Mouse (Mus musculus): ENCODE data around the gene Mrpl10. TPM values are rescaled to one million over a fixed set of nuclear protein-coding genes. Genes with fewer than 3 reads are reported as not detected.

Mrpl10 gene
- polyA plus RNA-seq, 1 experiment = 57.6 TPM

- H3K27ac ChIP-seq (ENCODE audit: insufficient read depth, low read length) = no peak overlapping the region
- DNase-seq (ENCODE audit: low read depth in 1 of 2, low spot score in 2 of 2) = peak in 1 of 2 experiments; percentile 12
Observed at GRCm38 (mm10) chr11:96997380-96997956, 43.9 kb upstream of the Mrpl10 start.

GRCm38 (mm10) chr11:97003170-97003569, 38.2 kb upstream of the Mrpl10 start:
- 58% methylated on average over 5 of the region's 5 CpGs for WGBS
- Histone ChIP-seq H3K4me1 (ENCODE audit: control insufficient read depth, insufficient read depth, insufficient read length) (no peaks in the 10 kb centered on the region), H3K36me3 (ENCODE audit: control insufficient read depth, insufficient read depth, low read length) (no peaks in the 10 kb centered on the region), H3K4me3 (ENCODE audit: extremely low read depth, insufficient read depth, insufficient read length) (no peak overlapping the region), H3K27me3 (ENCODE audit: control insufficient read depth, insufficient read depth, low read length) (no peaks in the 10 kb centered on the region), H3K27ac (ENCODE audit: insufficient read depth, low read length) (no peak overlapping the region)
- no peak for DNase-seq (ENCODE audit: low read depth in 1 of 2, low spot score in 2 of 2)
- TF ChIP-seq POLR2A (IDR thresholded peaks at IDR 0.05; ENCODE audit: low read depth, low read length) = no peak

More at GRCm38 (mm10) chr11:96997380-96997956, 43.9 kb upstream of the Mrpl10 start:
- TF ChIP-seq POLR2A (IDR thresholded peaks at IDR 0.05; ENCODE audit: low read depth, low read length) (no peak), CTCF (IDR thresholded peaks at IDR 0.05; ENCODE audit: extremely low read depth, insufficient read depth, insufficient read length, insufficient replicate concordance) (no peak)
- Histone ChIP-seq H3K4me1 (ENCODE audit: control insufficient read depth, insufficient read depth, insufficient read length) (peaks cover 23% of the 10 kb centered on the region), H3K36me3 (ENCODE audit: control insufficient read depth, insufficient read depth, low read length) (no peaks in the 10 kb centered on the region), H3K4me3 (ENCODE audit: extremely low read depth, insufficient read depth, insufficient read length) (no peak overlapping the region), H3K27me3 (ENCODE audit: control insufficient read depth, insufficient read depth, low read length) (no peaks in the 10 kb centered on the region)
- WGBS = 46% methylated on average over 30 of the region's 30 CpGs

GRCm38 (mm10) chr11:97007093-97007794, 34.1 kb upstream of the Mrpl10 start:
- no peak overlapping the region; the same call in 1 of the 2 replicates for H3K27ac ChIP-seq (ENCODE audit: insufficient read depth, low read length)
- H3K4me1 ChIP-seq (ENCODE audit: control insufficient read depth, insufficient read depth, insufficient read length) = no peaks in the 10 kb centered on the region
- 70% methylated on average over 9 of the region's 9 CpGs for WGBS
- H3K27me3 ChIP-seq (ENCODE audit: control insufficient read depth, insufficient read depth, low read length) = peaks cover 1% of the 10 kb centered on the region; the same call in 1 of the 2 replicates
- no peaks in the 10 kb centered on the region for H3K36me3 ChIP-seq (ENCODE audit: control insufficient read depth, insufficient read depth, low read length)
- no peak for TF ChIP-seq POLR2A (IDR thresholded peaks at IDR 0.05; ENCODE audit: low read depth, low read length)
- no peak for TF ChIP-seq CTCF (IDR thresholded peaks at IDR 0.05; ENCODE audit: extremely low read depth, insufficient read depth, insufficient read length, insufficient replicate concordance)
- no peak overlapping the region for H3K4me3 ChIP-seq (ENCODE audit: extremely low read depth, insufficient read depth, insufficient read length)
- no peak for DNase-seq (ENCODE audit: low read depth in 1 of 2, low spot score in 2 of 2)

- no peak for DNase-seq (ENCODE audit: low read depth in 1 of 2, low spot score in 2 of 2)
- no peak overlapping the region for H3K27ac ChIP-seq (ENCODE audit: insufficient read depth, low read length)
- no peaks in the 10 kb centered on the region for H3K4me1 ChIP-seq (ENCODE audit: control insufficient read depth, insufficient read depth, insufficient read length)
- WGBS = 72% methylated on average over 8 of the region's 8 CpGs
- no peaks in the 10 kb centered on the region for H3K36me3 ChIP-seq (ENCODE audit: control insufficient read depth, insufficient read depth, low read length)
- H3K27me3 ChIP-seq (ENCODE audit: control insufficient read depth, insufficient read depth, low read length) = peaks cover 1% of the 10 kb centered on the region; the same call in 1 of the 2 replicates
- no peak overlapping the region for H3K4me3 ChIP-seq (ENCODE audit: extremely low read depth, insufficient read depth, insufficient read length)
- TF ChIP-seq CTCF (IDR thresholded peaks at IDR 0.05; ENCODE audit: extremely low read depth, insufficient read depth, insufficient read length, insufficient replicate concordance) (no peak), POLR2A (IDR thresholded peaks at IDR 0.05; ENCODE audit: low read depth, low read length) (no peak)
Observed at GRCm38 (mm10) chr11:97009198-97009790, 32.1 kb upstream of the Mrpl10 start.

DNA sequence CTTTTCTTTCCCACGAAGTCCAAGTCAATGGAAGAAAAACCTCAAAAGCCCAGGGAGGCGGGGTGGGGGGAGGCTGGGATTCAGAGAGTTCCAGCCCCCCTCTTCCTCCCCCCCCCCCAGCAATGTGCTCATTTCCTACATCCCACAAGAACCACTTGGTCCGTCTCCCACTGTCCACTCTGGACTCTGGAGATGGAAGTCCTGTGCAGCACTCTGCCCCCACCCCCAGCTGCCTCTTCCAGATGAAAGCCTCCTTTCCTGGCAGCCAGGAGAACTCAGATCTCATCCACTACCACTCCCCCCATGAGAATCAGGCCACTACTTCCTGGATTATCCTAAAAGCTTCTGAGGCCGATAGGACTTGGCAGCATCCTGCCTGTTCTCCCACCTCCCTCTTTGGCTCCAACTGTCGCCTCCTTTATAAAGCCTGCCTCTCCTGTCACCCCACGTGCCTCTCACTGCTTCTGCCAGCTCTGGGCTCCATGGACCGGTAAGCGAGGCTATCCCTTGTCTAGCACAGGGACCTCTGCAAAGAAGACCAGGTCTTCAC, 28.2 kb upstream of the Mrpl10 start, which contains the start of gene Sp6:
Sp6 (plus strand) TSS at position 274 of the 550 bp plus-strand sequence.
- TF ChIP-seq POLR2A (IDR thresholded peaks at IDR 0.05; ENCODE audit: low read depth, low read length) (no peak), CTCF (IDR thresholded peaks at IDR 0.05; ENCODE audit: extremely low read depth, insufficient read depth, insufficient read length, insufficient replicate concordance) (no peak)
- H3K4me3 ChIP-seq (ENCODE audit: extremely low read depth, insufficient read depth, insufficient read length) = no peak within 1 kb of the TSS
- peaks cover 10% of the 10 kb centered on the region for H3K27me3 ChIP-seq (ENCODE audit: control insufficient read depth, insufficient read depth, low read length)
- H3K36me3 ChIP-seq (ENCODE audit: control insufficient read depth, insufficient read depth, low read length) = no peaks in the 10 kb centered on the region
- no peak within 1 kb of the TSS for H3K27ac ChIP-seq (ENCODE audit: insufficient read depth, low read length)
- WGBS = 67% methylated on average over 8 of the region's 8 CpGs
- no peak for DNase-seq (ENCODE audit: low read depth in 1 of 2, low spot score in 2 of 2)
- H3K4me1 ChIP-seq (ENCODE audit: control insufficient read depth, insufficient read depth, insufficient read length) = peaks cover under 1% of the 10 kb centered on the region; the same call in 1 of the 2 replicates

- Histone ChIP-seq H3K27me3 (ENCODE audit: control insufficient read depth, insufficient read depth, low read length) (peaks cover 30% of the 10 kb centered on the region), H3K4me1 (ENCODE audit: control insufficient read depth, insufficient read depth, insufficient read length) (peaks cover 17% of the 10 kb centered on the region), H3K27ac (ENCODE audit: insufficient read depth, low read length) (no peak overlapping the region), H3K4me3 (ENCODE audit: extremely low read depth, insufficient read depth, insufficient read length) (no peak overlapping the region), H3K36me3 (ENCODE audit: control insufficient read depth, insufficient read depth, low read length) (no peaks in the 10 kb centered on the region)
- TF ChIP-seq POLR2A (IDR thresholded peaks at IDR 0.05; ENCODE audit: low read depth, low read length) (no peak), CTCF (IDR thresholded peaks at IDR 0.05; ENCODE audit: extremely low read depth, insufficient read depth, insufficient read length, insufficient replicate concordance) (no peak)
- no peak for DNase-seq (ENCODE audit: low read depth in 1 of 2, low spot score in 2 of 2)
- WGBS = 3% methylated on average over 36 of the region's 36 CpGs
Observed at GRCm38 (mm10) chr11:97017696-97018582, 23.4 kb upstream of the Mrpl10 start.

Data from spleen, adult 2 months (tissue).